Comparison of ENCODE assay signal across 15 mouse cellular contexts in genomic region chr6:123346141-123346540, GRCm38 (mm10).
A peak's percentile ranks its signal among the peaks of the same experiment; 100 is the strongest.
DNase-seq lines count a peak whose midpoint lies in the region.
"Had no signal": no experiment of that assay in that cellular context is flagged by ENCODE, and none has a peak within 500 bp of the region (broad histone marks: within the 10 kb centered on the region; RNA-seq: fewer than 3 reads in every experiment).

No protein-coding gene starts in this region.

- peak; percentile 56 for DNase-seq in 3T3-L1 (ENCODE audit: low read depth, low spot score)
- peak; percentile 69 for DNase-seq in Muller cell, postnatal 12 days (ENCODE audit: inconsistent ontology term)
- DNase-seq in brain, adult 2 months (ENCODE audit: low read depth, low spot score), result peak; percentile 0
- no peak for DNase-seq in thymus, postnatal 25 days
- no peak for DNase-seq in cerebellum, adult 9-11 months
- DNase-seq: adrenal gland, adult 8-10 months; adrenal gland, postnatal 14 days; adrenal gland, postnatal 36 days; B cell, adult 2 months; cerebellum, adult 11 months; cerebellum, adult 18-20 months; cerebellum, adult 8-10 months; cerebellum, postnatal 10 days; cerebellum, postnatal 25 days; forebrain, postnatal 0 days had no signal

Comparison
In these comparisons a context has a peak if more than half of its experiments do, and no peak if none do; other contexts are left out.
1. DNase-seq: peak in 3T3-L1 (single experiment), Muller cell, postnatal 12 days (single experiment) and brain, adult 2 months (single experiment); none in thymus, postnatal 25 days (single experiment) and cerebellum, adult 9-11 months (single experiment).